Mouse (Mus musculus) yolk sac, embryonic 10.5 days (tissue): ENCODE measurements around the gene Zfp933.
"Not testable (repeated sequence)": the region's sequence is repeated elsewhere in the genome, so short reads cannot be mapped to it uniquely, and the experiment has no call there.

Experiments
- DNase-seq: peaks from one replicate; pipeline ENCODE4 v3.0.0-alpha.2; 2017; ENCODE audit warnings: low spot score

Zfp933 gene

GRCm38 (mm10) chr4:147847614-147848583 is at the start of gene Zfp933:
TSS of gene Zfp933 (minus strand) at chr4:147848366.
- peak; percentile 77 for DNase-seq

DNA sequence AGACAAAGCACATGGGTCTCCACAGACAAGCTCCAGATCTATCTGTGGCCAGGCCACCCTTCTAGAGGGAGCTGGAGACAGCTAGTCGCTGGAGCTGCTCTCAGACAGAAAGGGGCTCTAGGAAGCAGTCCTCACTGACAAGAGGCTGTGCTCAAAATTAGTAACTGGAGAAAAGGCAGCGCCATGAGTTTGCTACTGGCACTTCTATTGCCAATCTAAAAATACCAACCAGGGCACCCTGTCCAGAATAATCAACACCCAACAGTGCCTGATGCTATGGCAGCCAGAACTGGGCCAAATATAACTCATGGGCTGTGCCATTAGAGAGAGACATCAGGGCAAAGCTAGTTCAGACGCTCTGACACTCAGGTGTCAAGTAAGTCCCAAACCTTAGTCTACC is 49.2 kb upstream of the Zfp933 start:
- no peak for DNase-seq

DNA sequence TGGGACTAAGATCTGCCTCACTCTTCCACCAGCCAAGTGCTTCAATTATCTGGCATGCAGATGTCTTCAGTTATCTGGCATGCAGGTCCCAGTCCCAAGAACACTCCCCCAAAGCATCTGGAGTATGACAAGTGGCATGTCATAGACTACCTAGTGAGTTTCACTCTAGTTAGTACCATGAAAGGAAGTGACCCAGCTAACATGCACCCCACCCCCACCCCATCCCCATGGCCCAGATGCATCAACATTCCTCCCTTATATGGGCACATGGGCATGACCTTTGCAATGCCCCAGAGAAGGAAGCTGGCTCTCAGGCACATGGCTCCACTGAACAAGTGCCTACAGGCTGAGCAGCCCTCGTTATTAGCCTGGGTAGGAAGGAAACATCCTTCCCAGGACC is 48.2 kb upstream of the Zfp933 start:
- DNase-seq, result no peak

GRCm38 (mm10) chr4:147895815-147896330 is 47.7 kb upstream of the Zfp933 start:
- no peak for DNase-seq

GRCm38 (mm10) chr4:147890341-147890740 is 42.2 kb upstream of the Zfp933 start:
- DNase-seq, result no peak

DNA sequence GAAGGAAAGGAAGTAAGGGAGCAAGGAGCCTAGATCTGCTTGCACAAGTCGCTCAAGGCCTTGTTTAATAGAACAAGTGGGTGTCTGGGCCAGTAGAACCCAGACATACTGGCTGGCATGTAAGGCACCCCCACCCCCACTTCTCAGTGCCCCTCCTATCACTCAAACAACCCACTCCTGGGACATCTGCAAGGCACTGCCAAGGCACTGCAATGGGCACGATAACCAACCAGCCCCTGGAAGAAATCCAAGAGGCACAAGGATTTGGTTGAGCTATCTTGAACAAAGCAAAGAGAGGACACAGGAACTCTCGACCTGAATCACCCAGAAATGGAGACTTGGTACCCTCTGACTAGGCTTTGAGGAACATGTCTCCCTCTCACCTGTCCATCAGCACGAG is 40.1 kb upstream of the Zfp933 start:
- DNase-seq, result no peak

DNA sequence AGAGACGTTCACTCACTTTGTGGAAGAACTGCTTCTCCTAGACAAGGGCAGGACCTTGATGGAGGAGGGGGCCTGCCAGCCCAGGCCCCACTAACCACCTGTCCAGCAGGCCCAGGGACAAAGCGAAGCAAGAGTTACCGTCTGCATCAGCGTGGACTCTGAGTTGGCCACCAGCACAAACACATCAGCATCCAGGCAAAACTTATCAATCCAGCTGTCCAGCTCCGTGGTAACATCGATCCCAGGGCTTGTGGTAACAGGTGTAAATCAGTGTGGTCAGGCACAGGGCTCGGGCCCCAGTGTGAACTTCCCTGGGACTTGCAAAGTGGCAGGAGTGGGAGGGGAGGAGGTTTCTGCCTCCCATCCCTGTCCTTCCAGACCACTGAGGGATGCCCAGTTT is 39.1 kb upstream of the Zfp933 start:
- DNase-seq, result no peak

DNA sequence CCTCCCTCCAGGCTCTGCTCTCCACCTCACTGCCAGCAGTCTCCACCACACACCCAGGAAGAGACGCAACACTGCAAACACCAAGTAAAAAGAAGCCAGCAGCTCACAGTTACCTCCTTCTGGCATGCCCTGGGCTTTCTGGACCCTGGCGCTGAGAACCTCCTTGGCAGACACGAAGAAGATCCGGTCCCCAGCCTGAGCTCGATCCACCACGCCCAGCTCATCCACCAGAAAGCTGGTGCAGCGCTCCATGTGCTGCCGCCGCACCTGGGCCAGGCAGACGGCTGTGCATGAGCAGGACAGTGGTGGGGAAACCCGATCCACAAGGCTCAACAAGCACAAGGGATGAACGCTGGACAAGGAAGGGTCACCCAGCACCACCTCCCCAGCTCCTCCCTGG is 38.0 kb upstream of the Zfp933 start:
- no peak for DNase-seq

DNA sequence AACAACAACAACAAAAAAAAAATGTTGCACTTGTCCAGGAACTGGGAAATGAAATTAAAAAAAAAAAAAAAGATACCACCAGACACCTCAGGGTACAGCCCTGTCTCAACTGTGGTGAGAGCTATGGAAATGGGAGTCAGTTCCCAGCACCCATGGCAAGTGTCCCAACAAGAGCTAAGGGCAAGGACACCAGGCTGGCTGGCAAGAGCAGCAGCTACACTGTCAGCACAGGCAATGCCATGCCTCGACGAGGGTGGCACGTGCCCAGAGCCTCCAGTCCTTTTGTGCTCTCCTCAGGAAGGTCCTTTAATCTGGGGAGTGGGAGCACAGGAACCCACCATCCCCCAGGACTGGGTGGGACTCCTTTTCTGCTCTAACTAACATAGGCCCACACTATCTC is 36.0 kb upstream of the Zfp933 start:
- DNase-seq, result no peak

GRCm38 (mm10) chr4:147883041-147883440 is 34.9 kb upstream of the Zfp933 start:
- no peak for DNase-seq

GRCm38 (mm10) chr4:147881792-147882191 is 33.6 kb upstream of the Zfp933 start:
- DNase-seq, result no peak

DNA sequence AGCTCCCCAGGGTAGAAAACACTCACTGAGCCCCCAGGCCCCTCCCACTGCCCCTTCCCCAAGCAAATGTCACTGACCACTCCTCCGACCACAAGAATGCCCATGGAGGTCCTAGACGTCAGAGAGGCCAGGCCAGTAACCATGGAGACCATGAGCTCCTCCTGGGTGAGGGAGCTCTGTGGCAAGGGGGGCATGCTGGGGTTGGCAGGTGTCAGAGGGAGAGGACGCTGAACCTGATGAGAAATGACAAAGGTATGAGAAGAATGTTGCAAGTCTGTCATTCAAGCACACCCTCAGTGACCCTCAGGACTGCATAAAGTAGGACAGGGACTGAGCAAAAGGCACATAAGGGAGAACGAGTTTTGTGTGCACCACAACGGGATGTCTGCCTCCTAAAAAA is 31.7 kb upstream of the Zfp933 start:
- DNase-seq, result no peak

DNA sequence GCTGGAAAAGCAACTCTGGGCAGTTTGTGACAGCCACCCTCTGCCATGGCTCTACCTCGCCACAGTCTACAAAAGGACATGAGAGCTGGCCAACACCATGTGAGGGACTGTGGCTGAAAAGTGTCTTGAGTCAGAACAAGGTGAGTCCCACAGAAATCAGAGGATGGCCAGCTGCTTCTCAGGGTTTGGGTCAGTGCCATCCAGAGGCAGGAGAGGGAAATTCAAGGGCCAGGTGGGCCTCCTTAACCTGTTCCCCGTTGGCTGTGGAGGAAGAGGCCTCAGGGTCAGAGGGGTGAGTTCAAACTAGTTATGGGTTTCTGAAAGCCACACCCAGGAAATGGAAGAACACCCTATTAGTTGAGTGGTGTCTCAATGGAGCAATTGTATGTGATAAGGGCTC is 31.3 kb upstream of the Zfp933 start:
- no peak for DNase-seq

GRCm38 (mm10) chr4:147878537-147878936 is 30.4 kb upstream of the Zfp933 start:
- no peak for DNase-seq

- no peak for DNase-seq
Observed at GRCm38 (mm10) chr4:147875852-147876575, 27.8 kb upstream of the Zfp933 start.

DNA sequence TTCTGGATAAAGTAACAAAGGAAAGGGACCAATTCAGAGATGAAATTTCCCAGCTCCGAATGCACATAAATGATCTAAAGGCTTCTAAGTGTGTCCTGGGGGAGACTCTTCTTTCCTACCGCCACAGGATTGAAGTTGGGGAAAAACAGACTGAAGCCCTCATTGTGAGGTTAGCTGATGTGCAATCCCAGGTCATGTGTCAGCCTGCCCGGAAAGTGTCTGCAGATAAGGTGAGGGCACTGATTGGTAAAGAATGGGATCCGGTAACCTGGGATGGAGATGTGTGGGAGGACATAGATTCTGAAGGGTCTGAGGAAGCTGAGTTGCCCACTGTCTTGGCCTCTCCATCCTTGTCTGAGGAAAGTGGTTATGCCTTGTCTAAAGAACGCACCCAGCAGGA is 21.1 kb upstream of the Zfp933 start:
- DNase-seq, result no peak

- peak; percentile 97 for DNase-seq
Observed at GRCm38 (mm10) chr4:147868450-147869031, 20.4 kb upstream of the Zfp933 start, which contains the start of the genes Miip and Fv1. TSS of gene Miip (minus strand) at chr4:147868816. TSS of gene Fv1 (plus strand) at chr4:147868979.

DNA sequence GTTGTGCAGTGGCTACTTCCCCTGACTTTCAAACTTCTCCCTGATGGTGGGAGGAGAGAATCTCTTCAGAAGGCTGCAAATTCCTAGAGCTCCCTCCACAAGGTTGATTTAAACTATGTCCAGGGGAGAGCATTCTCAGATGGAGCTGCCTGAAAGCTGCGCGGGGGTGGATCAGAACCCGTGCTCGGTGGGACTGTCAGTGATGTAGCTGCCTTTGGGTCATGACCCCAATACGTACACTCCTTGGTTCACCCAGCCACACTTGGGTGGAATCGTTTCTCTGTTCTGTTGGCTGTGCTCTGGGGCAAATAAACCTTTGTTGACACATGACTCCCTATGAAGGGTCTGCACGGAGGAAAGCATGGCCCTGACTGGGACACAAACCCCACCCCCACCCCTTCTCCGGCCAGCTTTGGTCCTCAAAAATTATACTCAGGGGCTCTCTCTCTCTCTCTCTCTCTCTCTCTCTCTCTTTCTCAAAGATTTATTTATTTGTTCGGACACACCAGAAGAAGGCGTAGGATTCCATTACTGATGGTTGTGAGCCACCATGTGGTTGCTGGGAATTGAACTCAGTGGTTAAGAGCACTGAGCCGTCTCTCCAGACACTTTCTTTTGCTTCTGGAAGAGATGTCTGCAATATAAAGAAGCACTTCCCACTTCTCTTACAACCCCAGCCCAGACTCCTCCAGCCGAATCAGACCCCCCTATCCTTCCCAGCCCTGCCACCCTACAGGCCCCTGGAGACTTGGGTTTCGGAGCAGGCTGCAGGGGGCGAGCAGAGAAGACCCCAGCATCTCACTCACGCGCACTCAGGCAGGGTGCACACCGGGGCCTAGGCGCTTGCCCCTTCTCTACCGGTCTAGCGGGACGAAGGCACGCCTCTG is 19.6 kb upstream of the Zfp933 start:
- no peak for DNase-seq

- not testable (repeated sequence) for DNase-seq
Observed at GRCm38 (mm10) chr4:147866793-147867192, 18.6 kb upstream of the Zfp933 start.

DNA sequence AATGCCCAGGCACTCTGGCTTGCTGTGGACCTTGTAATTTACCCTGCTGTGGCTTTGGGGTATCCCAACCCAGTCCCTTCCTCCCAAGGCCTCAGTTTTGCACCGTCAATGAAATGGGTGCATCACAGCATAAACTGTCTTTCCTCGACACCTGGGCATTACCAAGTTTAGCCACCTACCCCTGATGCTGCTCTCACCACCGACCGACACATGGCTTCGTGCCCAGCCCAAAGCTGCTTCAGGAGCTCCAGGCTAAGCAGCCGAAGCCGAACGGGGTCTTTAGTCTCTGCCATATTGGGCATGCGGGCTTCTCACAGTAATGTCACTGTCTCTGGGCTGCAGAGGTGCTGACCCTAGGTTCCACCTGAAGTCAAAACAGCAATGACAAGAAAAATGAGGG is 17.9 kb upstream of the Zfp933 start:
- no peak for DNase-seq

GRCm38 (mm10) chr4:147865651-147866050 is 17.5 kb upstream of the Zfp933 start:
- DNase-seq, result no peak
